Comparison of ENCODE assay signal across 8 mouse cellular contexts in genomic region chr3:51749421-51749811, GRCm38 (mm10).
DNase-seq lines count a peak whose midpoint lies in the region; ATAC-seq lines count a peak whose summit lies in the region.

No protein-coding gene starts in this region.

- DNase-seq in frontal cortex, postnatal 10 days (ENCODE audit: low spot score in 2 of 2), result no peak
- DNase-seq in lung, postnatal 4 days, result no peak
- no peak for DNase-seq in urinary bladder, adult 18-20 months (ENCODE audit: low spot score in 2 of 2)

- H3K27me3 ChIP-seq in lung, embryonic 16.5 days (ENCODE audit: control insufficient read depth, insufficient read depth, low read depth, low read length), result no peaks in the 10 kb centered on the region
- no peaks in the 10 kb centered on the region for H3K27me3 ChIP-seq in limb, embryonic 13.5 days
- no peaks in the 10 kb centered on the region for H3K27me3 ChIP-seq in stomach, embryonic 16.5 days (ENCODE audit: control insufficient read depth, insufficient read depth, low read length)

- no peaks in the 10 kb centered on the region for H3K36me3 ChIP-seq in lung, embryonic 16.5 days (ENCODE audit: control insufficient read depth, insufficient read depth, low read length)
- H3K36me3 ChIP-seq in limb, embryonic 13.5 days, result no peaks in the 10 kb centered on the region
- no peaks in the 10 kb centered on the region for H3K36me3 ChIP-seq in stomach, embryonic 16.5 days (ENCODE audit: control insufficient read depth, insufficient read depth, low read length)

- H3K4me3 ChIP-seq in lung, embryonic 16.5 days (ENCODE audit: low read length), result no peak overlapping the region
- no peak overlapping the region for H3K4me3 ChIP-seq in limb, embryonic 13.5 days
- H3K4me3 ChIP-seq in stomach, embryonic 16.5 days (replicated peaks; ENCODE audit: low read length), result no peak overlapping the region

- no peak overlapping the region for H3K4me2 ChIP-seq in lung, embryonic 16.5 days (ENCODE audit: low read depth, low read length)
- H3K4me2 ChIP-seq in limb, embryonic 13.5 days (replicated peaks), result peak overlapping the region; percentile 31; the same call in 1 of the 2 replicates
- no peak overlapping the region for H3K4me2 ChIP-seq in stomach, embryonic 16.5 days (ENCODE audit: low read depth, low read length)

- peaks cover 47% of the 10 kb centered on the region for H3K4me1 ChIP-seq in lung, embryonic 16.5 days (replicated peaks; ENCODE audit: control insufficient read depth, insufficient read depth, low read length)
- H3K4me1 ChIP-seq in limb, embryonic 13.5 days, result peaks cover 37% of the 10 kb centered on the region
- H3K4me1 ChIP-seq in stomach, embryonic 16.5 days (ENCODE audit: control insufficient read depth, insufficient read depth, low read length), result peaks cover 17% of the 10 kb centered on the region

- 28% methylated on average over 7 of the region's 7 CpGs for WGBS in lung, embryonic 16.5 days
- 47% methylated on average over 7 of the region's 7 CpGs for WGBS in limb, embryonic 13.5 days
- WGBS in stomach, embryonic 16.5 days, result 36% methylated on average over 7 of the region's 7 CpGs

- no peaks in the 10 kb centered on the region for H3K9me3 ChIP-seq in lung, embryonic 16.5 days (ENCODE audit: control insufficient read depth, low read length)
- H3K9me3 ChIP-seq in limb, embryonic 13.5 days, result peaks cover 6% of the 10 kb centered on the region; the same call in 1 of the 2 replicates
- H3K9me3 ChIP-seq in stomach, embryonic 16.5 days (replicated peaks; ENCODE audit: control insufficient read depth, low read length), result no peaks in the 10 kb centered on the region

- H3K27ac ChIP-seq in lung, embryonic 16.5 days (ENCODE audit: low read length), result peak overlapping the region; percentile 89
- H3K27ac ChIP-seq in limb, embryonic 13.5 days, result peak overlapping the region; percentile 55; the same call in 1 of the 2 replicates
- H3K27ac ChIP-seq in stomach, embryonic 16.5 days (ENCODE audit: low read length), result peak overlapping the region; percentile 61

- ATAC-seq in frontal cortex, adult (ENCODE audit: low TSS enrichment), result peak; percentile 51; the same call in 1 of the 2 replicates
- ATAC-seq in lung, embryonic 16.5 days (ENCODE audit: low read depth), result no peak
- ATAC-seq in limb, embryonic 13.5 days (ENCODE audit: low FRiP score, low read depth), result no peak
- peak; percentile 20; the same call in 1 of the 2 replicates for ATAC-seq in stomach, embryonic 16.5 days (ENCODE audit: insufficient read depth, low FRiP score)
- ATAC-seq in cerebellum, adult (ENCODE audit: insufficient number of reproducible peaks, low FRiP score, low TSS enrichment), result no peak

- peak overlapping the region; percentile 29; the same call in 1 of the 2 replicates for H3K9ac ChIP-seq in lung, embryonic 16.5 days (ENCODE audit: low read length)
- no peak overlapping the region; the same call in 1 of the 2 replicates for H3K9ac ChIP-seq in limb, embryonic 13.5 days
- H3K9ac ChIP-seq in stomach, embryonic 16.5 days (ENCODE audit: low read length), result peak overlapping the region; percentile 16; the same call in 1 of the 2 replicates

Comparison
In these comparisons a context has a peak if more than half of its experiments do, and no peak if none do; other contexts are left out.
1. ATAC-seq: peak in frontal cortex, adult (single experiment) and stomach, embryonic 16.5 days (single experiment); none in lung, embryonic 16.5 days (single experiment), limb, embryonic 13.5 days (single experiment) and cerebellum, adult (single experiment).
2. Peak in every context shown above with its lines, with median percentiles within 50 percentile points of each other: H3K27ac ChIP-seq.